ENCODE assay signal across 19 mouse cellular contexts in the genomic region with DNA sequence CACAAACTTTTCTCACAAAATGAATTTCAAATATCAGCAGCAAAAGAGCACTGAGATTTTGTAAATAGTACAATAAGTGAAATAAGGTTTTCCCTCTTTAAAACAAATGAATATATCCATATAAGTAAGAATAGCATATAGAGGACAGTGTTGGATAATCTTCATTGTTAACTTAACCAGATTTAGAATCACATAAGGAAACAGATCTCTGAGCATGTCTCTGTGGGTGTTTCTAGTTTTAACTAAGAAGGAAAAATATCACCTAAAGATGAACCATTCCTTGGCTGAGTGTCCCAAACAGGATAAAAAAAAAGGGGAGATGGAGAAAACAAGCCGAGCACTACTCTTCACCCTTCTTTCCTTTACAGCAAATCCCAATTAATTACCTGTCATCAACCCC.
A peak's percentile ranks its signal among the peaks of the same experiment; 100 is the strongest.
DNase-seq lines count a peak whose midpoint lies in the region; ATAC-seq and TF ChIP-seq lines count a peak whose summit lies in the region.
"Had no signal": no experiment of that assay in that cellular context is flagged by ENCODE, and none has a peak within 500 bp of the region (broad histone marks: within the 10 kb centered on the region; RNA-seq: fewer than 3 reads in every experiment).

No protein-coding gene starts in this region.

- no peaks in the 10 kb centered on the region for H3K36me3 ChIP-seq in hindbrain, embryonic 14.5 days (replicated peaks; ENCODE audit: control insufficient read depth, insufficient read depth)
- H3K36me3 ChIP-seq: embryonic facial prominence, embryonic 10.5 days; embryonic facial prominence, embryonic 12.5 days; forebrain, embryonic 10.5 days; forebrain, embryonic 12.5 days had no signal

- H3K4me3 ChIP-seq in embryonic fibroblast, embryonic 13.5 days (ENCODE audit: insufficient read depth, low read length), result no peak overlapping the region
- H3K4me3 ChIP-seq in hindbrain, embryonic 14.5 days (replicated peaks; ENCODE audit: low read length), result no peak overlapping the region
- H3K4me3 ChIP-seq: embryonic facial prominence, embryonic 10.5 days; embryonic facial prominence, embryonic 12.5 days; erythroblast, embryonic 14.5 days; forebrain, embryonic 10.5 days; forebrain, embryonic 12.5 days had no signal

- no peaks in the 10 kb centered on the region for H3K27me3 ChIP-seq in hindbrain, embryonic 14.5 days (ENCODE audit: control insufficient read depth, insufficient read depth, low read length)
- H3K27me3 ChIP-seq: embryonic facial prominence, embryonic 12.5 days; forebrain, embryonic 12.5 days had no signal

- peak; percentile 8 for DNase-seq in brain, adult 2 months (ENCODE audit: low read depth, low spot score)
- DNase-seq in telencephalon, adult 2 months (ENCODE audit: low read depth, low spot score), result peak; percentile 9
- DNase-seq in hindbrain, embryonic 14.5 days (ENCODE audit: low spot score), result no peak
- DNase-seq in left cerebral cortex, postnatal 4 days, result no peak
- DNase-seq: adrenal gland, adult 2 months; adrenal gland, postnatal 10 days; adrenal gland, postnatal 25 days; cerebellum, adult 11-12 months; cerebellum, adult 9-10 months; cerebellum, postnatal 10 days; cerebellum, postnatal 25 days had no signal

- no peak overlapping the region for H3K9ac ChIP-seq in hindbrain, embryonic 14.5 days
- H3K9ac ChIP-seq: embryonic facial prominence, embryonic 12.5 days; forebrain, embryonic 12.5 days had no signal

- WGBS in hindbrain, embryonic 14.5 days, result 68% methylated on average over 1 of the region's 1 CpGs

- peak overlapping the region; percentile 74; the same call in 1 of the 2 replicates for H3K27ac ChIP-seq in embryonic fibroblast, embryonic 13.5 days (ENCODE audit: insufficient read depth, low read length)
- no peak overlapping the region for H3K27ac ChIP-seq in hindbrain, embryonic 14.5 days
- H3K27ac ChIP-seq: embryonic facial prominence, embryonic 10.5 days; embryonic facial prominence, embryonic 12.5 days; forebrain, embryonic 10.5 days; forebrain, embryonic 12.5 days had no signal

- no peak overlapping the region for H3K4me2 ChIP-seq in hindbrain, embryonic 14.5 days (replicated peaks)
- H3K4me2 ChIP-seq: embryonic facial prominence, embryonic 12.5 days; forebrain, embryonic 12.5 days had no signal

- no peaks in the 10 kb centered on the region for H3K9me3 ChIP-seq in hindbrain, embryonic 14.5 days (ENCODE audit: control insufficient read depth, low read length)
- H3K9me3 ChIP-seq: embryonic facial prominence, embryonic 10.5 days; embryonic facial prominence, embryonic 12.5 days; forebrain, embryonic 10.5 days; forebrain, embryonic 12.5 days had no signal

- intact Hi-C loops in left cerebral cortex, postnatal 4 days (cut with DNase I), result no loop called here

- TF ChIP-seq CTCF in embryonic fibroblast, embryonic 13.5 days (IDR thresholded peaks at IDR 0.05; ENCODE audit: borderline replicate concordance, insufficient read depth, low read length), result no peak

- peaks cover 5% of the 10 kb centered on the region for H3K4me1 ChIP-seq in embryonic fibroblast, embryonic 13.5 days (ENCODE audit: control insufficient read depth, insufficient read depth, low read length)
- no peaks in the 10 kb centered on the region for H3K4me1 ChIP-seq in hindbrain, embryonic 14.5 days (replicated peaks; ENCODE audit: control insufficient read depth, insufficient read depth, low read length)
- H3K4me1 ChIP-seq: embryonic facial prominence, embryonic 10.5 days; embryonic facial prominence, embryonic 12.5 days; forebrain, embryonic 10.5 days; forebrain, embryonic 12.5 days had no signal

- no peak for ATAC-seq in hindbrain, embryonic 14.5 days (ENCODE audit: low FRiP score)
- ATAC-seq: forebrain, embryonic 14.5 days; forebrain, embryonic 16.5 days had no signal

- TF ChIP-seq POLR2A in embryonic fibroblast, embryonic 13.5 days (IDR thresholded peaks at IDR 0.05; ENCODE audit: low read depth, low read length), result no peak

Comparison
In these comparisons a context has a peak if more than half of its experiments do, and no peak if none do; other contexts are left out.
1. DNase-seq: peak in brain, adult 2 months (single experiment) and telencephalon, adult 2 months (single experiment); none in hindbrain, embryonic 14.5 days (single experiment) and left cerebral cortex, postnatal 4 days (single experiment).